Mouse (Mus musculus) liver, embryonic 13.5 days (tissue): ENCODE results near the gene Pea15a. TPM values are rescaled to one million over a fixed set of nuclear protein-coding genes. Genes with fewer than 3 reads are reported as not detected.

Source experiments
- ATAC-seq: fragments of 200-750 bp; cut with Nextera tagmentation; 2 replicates; pipeline ENCODE4 v1.8.0; 2017; ENCODE audit warnings: low read depth, mild to moderate bottlenecking, moderate number of reproducible peaks, moderate library complexity
- DNase-seq: peaks from one replicate; pipeline ENCODE4 v3.0.0; 2022
- H3K27ac ChIP-seq: fragments of 300-500 bp; sonication (generic); 2 replicates; pipeline ENCODE4 v1.5.1; 2015; ENCODE audit warnings: moderate library complexity, mild to moderate bottlenecking, inconsistent platforms
- H3K27me3 ChIP-seq: fragments of 300-500 bp; sonication (generic); 2 replicates; pipeline ENCODE4 v1.6.1; 2015; ENCODE audit warnings: mild to moderate bottlenecking, inconsistent platforms
- H3K36me3 ChIP-seq: fragments of 300-500 bp; sonication (generic); 2 replicates; pipeline ENCODE4 v1.6.1; 2015; ENCODE audit warnings: mild to moderate bottlenecking, inconsistent platforms
- H3K4me1 ChIP-seq: fragments of 300-500 bp; sonication (generic); replicated peaks from 2 replicates; pipeline ENCODE4 v1.6.1; 2015; ENCODE audit warnings: inconsistent platforms
- H3K4me2 ChIP-seq: fragments of 300-500 bp; sonication (generic); 2 replicates; pipeline ENCODE4 v1.6.1; 2015; ENCODE audit warnings: inconsistent platforms, mild to moderate bottlenecking, moderate library complexity
- H3K4me3 ChIP-seq: fragments of 300-500 bp; sonication (generic); replicated peaks from 2 replicates; pipeline ENCODE4 v1.5.1; 2015; ENCODE audit warnings: mild to moderate bottlenecking, inconsistent platforms
- H3K9ac ChIP-seq: fragments of 300-500 bp; sonication (generic); 2 replicates; pipeline ENCODE4 v1.6.1; 2015; ENCODE audit warnings: mild to moderate bottlenecking, inconsistent platforms
- H3K9me3 ChIP-seq: fragments of 300-500 bp; sonication (generic); replicated peaks from 2 replicates; pipeline ENCODE4 v1.6.1; 2016; ENCODE audit warnings: inconsistent platforms
- WGBS: fragments of 180-500 bp; shearing (Covaris S2); methylation state at CpG from one replicate; pipeline ENCODE4 v1.1.7; 2015; ENCODE audit not compliant: insufficient replicate concordance; 5-methylcytosine and 5-hydroxymethylcytosine counted together
- polyA plus RNA-seq: library from polyadenylated mRNA; unstranded; fragments of >200 nt; fragmentation: Nextera tagmentation; extraction: Ambion mirVana; gene quantifications from 2 replicates; pipeline ENCODE4 v1.2.1, GENCODE M21; 2015

Gene Pea15a
- polyA plus RNA-seq, 1 experiment from 2014 or later, result 20.9 TPM

DNA sequence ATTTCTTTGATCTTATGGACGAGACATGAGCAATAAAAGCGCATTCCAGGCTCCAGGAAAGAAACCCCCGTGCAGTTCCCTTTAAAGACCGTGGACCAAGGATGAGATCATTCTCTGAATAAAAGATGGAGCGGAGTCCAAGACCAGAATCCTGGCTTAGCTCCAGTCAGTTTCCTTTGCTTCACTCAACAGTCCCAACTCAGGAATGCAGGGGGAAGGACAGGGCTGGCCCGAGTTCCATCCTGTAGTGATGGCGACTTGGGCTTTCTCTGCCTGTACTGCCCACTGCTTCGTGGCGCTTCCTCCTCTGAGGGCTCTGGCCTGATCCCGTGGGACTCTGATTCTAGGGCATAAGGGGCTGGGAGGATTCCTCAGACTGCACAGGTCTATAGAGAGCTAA, 13.8 kb upstream of the Pea15a start:
- no peak overlapping the region for H3K4me2 ChIP-seq
- no peaks in the 10 kb centered on the region for H3K27me3 ChIP-seq
- no peaks in the 10 kb centered on the region for H3K9me3 ChIP-seq
- no peak overlapping the region for H3K9ac ChIP-seq
- H3K4me1 ChIP-seq, result peaks cover 9% of the 10 kb centered on the region
- H3K4me3 ChIP-seq, result no peak overlapping the region
- H3K27ac ChIP-seq, result no peak overlapping the region
- no peak for DNase-seq
- no peaks in the 10 kb centered on the region for H3K36me3 ChIP-seq
- ATAC-seq, result no peak
- 59% methylated on average over 10 of the region's 10 CpGs for WGBS

- DNase-seq (no peak), ATAC-seq (no peak)
- H3K4me1 ChIP-seq, result peaks cover 9% of the 10 kb centered on the region
- no peaks in the 10 kb centered on the region for H3K9me3 ChIP-seq
- H3K4me2 ChIP-seq, result no peak within 1 kb of the TSS
- no peaks in the 10 kb centered on the region for H3K27me3 ChIP-seq
- H3K4me3 ChIP-seq, result no peak within 1 kb of the TSS
- no peaks in the 10 kb centered on the region for H3K36me3 ChIP-seq
- H3K9ac ChIP-seq, result no peak within 1 kb of the TSS
- WGBS, result 77% methylated on average over 19 of the region's 19 CpGs
- H3K27ac ChIP-seq, result no peak within 1 kb of the TSS
Observed at GRCm38 (mm10) chr1:172219451-172220406, 13.1 kb upstream of the Pea15a start, which contains the start of gene Casq1. Gene Casq1, minus strand, starts transcription at chr1:172219868.

DNA sequence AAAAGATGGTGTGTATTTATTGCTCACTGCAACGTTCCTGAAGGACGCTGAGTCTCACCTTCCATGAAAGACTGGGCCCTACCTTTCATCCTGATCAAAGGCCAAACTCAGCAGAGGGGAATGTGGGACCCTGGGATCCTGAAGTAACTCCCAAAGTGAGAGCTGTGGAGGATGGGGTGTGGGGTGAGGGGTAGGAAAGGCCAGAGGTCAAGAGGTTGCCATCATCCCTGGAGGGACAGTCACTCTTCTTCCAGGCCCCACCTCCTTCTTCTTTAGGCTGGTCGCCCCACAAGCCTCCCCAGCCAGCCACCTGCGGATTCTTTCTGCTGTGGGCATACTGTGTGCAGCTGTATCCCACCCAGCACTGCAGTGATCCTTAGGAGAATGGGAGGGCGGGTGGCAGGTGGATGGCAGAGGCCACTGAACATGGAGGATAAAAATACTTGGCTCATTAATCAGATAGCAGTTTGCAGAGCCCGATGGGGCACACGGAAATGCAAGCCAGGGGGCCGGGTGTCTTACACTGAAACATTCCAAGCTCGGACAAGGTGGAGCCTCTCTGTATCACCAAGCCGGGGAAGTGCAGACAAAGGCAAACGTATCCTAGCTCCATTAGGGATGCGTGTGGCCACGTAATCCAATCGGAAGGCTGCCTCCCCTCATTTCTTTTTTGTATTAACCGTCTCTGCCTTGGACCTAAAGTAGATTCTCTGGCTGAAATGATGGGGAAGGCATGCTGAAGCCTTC, 11.7 kb upstream of the Pea15a start:
- H3K27me3 ChIP-seq, result no peaks in the 10 kb centered on the region

DNA sequence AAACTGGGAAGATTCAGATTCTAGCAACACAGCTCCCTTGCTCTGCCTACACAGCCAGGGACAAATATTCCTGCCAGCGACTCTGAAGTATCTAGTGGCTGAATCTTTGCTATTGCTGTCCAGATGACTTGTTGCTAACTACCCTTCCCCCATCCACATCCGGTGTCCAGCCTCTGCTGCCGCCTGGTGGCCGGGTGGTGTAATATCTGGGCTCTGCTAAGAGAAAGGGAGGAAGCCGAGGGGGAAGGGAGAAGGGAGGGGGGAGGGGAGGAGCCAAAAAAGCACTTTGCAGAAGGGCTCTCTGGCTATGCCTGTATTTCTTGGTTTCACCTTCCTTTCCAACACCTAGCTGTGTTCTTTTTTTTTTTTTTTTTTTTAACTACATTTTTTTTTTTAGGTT, 10.5 kb upstream of the Pea15a start:
- H3K4me2 ChIP-seq, result peak overlapping the region; percentile 52; the same call in 1 of the 2 replicates
- no peaks in the 10 kb centered on the region for H3K9me3 ChIP-seq
- WGBS, result 0% methylated on average over 5 of the region's 5 CpGs
- peak; percentile 77 for DNase-seq
- H3K36me3 ChIP-seq, result no peaks in the 10 kb centered on the region
- peaks cover 9% of the 10 kb centered on the region for H3K4me1 ChIP-seq
- 0 out of 2 replicates have a peak overlapping the region, but pooled peaks have one; percentile 8 for H3K27ac ChIP-seq
- ATAC-seq, result peak; percentile 72
- H3K9ac ChIP-seq, result peak overlapping the region; percentile 19; the same call in 1 of the 2 replicates
- H3K4me3 ChIP-seq, result peak overlapping the region; percentile 31
- H3K27me3 ChIP-seq, result no peaks in the 10 kb centered on the region

More for the DNA sequence above, 11.7 kb upstream of the Pea15a start:
- Histone ChIP-seq H3K9me3 (no peaks in the 10 kb centered on the region), H3K9ac (no peak overlapping the region), H3K27ac (no peak overlapping the region), H3K4me3 (no peak overlapping the region), H3K4me2 (no peak overlapping the region), H3K4me1 (peaks cover 9% of the 10 kb centered on the region), H3K36me3 (no peaks in the 10 kb centered on the region)
- WGBS, result 71% methylated on average over 15 of the region's 15 CpGs
- no peak for ATAC-seq
- DNase-seq, result no peak

GRCm38 (mm10) chr1:172214748-172215147, 8.1 kb upstream of the Pea15a start:
- Histone ChIP-seq H3K9ac (no peak overlapping the region), H3K4me3 (no peak overlapping the region), H3K4me1 (peaks cover 9% of the 10 kb centered on the region), H3K9me3 (no peaks in the 10 kb centered on the region), H3K4me2 (no peak overlapping the region), H3K27ac (no peak overlapping the region), H3K27me3 (no peaks in the 10 kb centered on the region), H3K36me3 (no peaks in the 10 kb centered on the region)
- 39% methylated on average over 3 of the region's 3 CpGs for WGBS
- ATAC-seq, result no peak
- DNase-seq, result no peak

DNA sequence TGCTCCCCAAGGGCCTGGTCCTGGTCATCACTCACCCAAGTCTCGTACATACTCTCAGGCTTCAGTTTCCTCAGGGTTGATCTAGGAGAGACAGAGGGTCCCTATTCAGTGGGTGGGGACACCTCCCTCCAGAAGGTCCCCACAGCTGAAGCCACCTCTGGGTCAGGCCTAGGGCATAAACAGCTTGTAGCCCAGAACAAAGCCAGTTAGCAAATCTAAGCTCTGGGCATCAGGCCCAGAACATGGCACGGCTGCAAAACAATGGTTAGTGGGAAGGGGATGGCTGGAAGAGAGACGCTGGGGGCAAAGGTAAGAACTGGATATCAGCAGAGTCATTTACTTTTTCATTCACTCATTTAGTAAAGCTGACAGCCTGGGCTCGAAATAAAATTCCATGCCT, 7.2 kb upstream of the Pea15a start:
- 68% methylated on average over 4 of the region's 4 CpGs for WGBS
- H3K4me3 ChIP-seq, result no peak overlapping the region
- H3K9me3 ChIP-seq, result no peaks in the 10 kb centered on the region
- ATAC-seq (no peak), DNase-seq (no peak)
- H3K9ac ChIP-seq, result no peak overlapping the region
- H3K27ac ChIP-seq, result no peak overlapping the region
- no peaks in the 10 kb centered on the region for H3K36me3 ChIP-seq
- H3K4me2 ChIP-seq, result no peak overlapping the region
- H3K27me3 ChIP-seq, result no peaks in the 10 kb centered on the region
- peaks cover 9% of the 10 kb centered on the region for H3K4me1 ChIP-seq

- ATAC-seq, result no peak
- Histone ChIP-seq H3K4me1 (peaks cover 9% of the 10 kb centered on the region), H3K27ac (no peak overlapping the region), H3K4me2 (no peak overlapping the region), H3K36me3 (no peaks in the 10 kb centered on the region), H3K9me3 (no peaks in the 10 kb centered on the region), H3K9ac (no peak overlapping the region), H3K4me3 (no peak overlapping the region), H3K27me3 (no peaks in the 10 kb centered on the region)
- WGBS, result 45% methylated on average over 5 of the region's 5 CpGs
- DNase-seq, result no peak
Observed at GRCm38 (mm10) chr1:172212776-172213175, 6.2 kb upstream of the Pea15a start.

- no peak overlapping the region for H3K27ac ChIP-seq
- peak overlapping the region; percentile 72 for H3K4me2 ChIP-seq
- peaks cover 53% of the 10 kb centered on the region for H3K4me1 ChIP-seq
- ATAC-seq, result no peak
- no peak overlapping the region for H3K9ac ChIP-seq
- H3K4me3 ChIP-seq, result no peak overlapping the region
- no peak for DNase-seq
- 38% methylated on average over 7 of the region's 7 CpGs for WGBS
- H3K27me3 ChIP-seq, result peaks cover 17% of the 10 kb centered on the region
- H3K36me3 ChIP-seq, result no peaks in the 10 kb centered on the region
- no peaks in the 10 kb centered on the region for H3K9me3 ChIP-seq
Observed at GRCm38 (mm10) chr1:172207111-172207584, 544 bp upstream of the Pea15a start.

DNA sequence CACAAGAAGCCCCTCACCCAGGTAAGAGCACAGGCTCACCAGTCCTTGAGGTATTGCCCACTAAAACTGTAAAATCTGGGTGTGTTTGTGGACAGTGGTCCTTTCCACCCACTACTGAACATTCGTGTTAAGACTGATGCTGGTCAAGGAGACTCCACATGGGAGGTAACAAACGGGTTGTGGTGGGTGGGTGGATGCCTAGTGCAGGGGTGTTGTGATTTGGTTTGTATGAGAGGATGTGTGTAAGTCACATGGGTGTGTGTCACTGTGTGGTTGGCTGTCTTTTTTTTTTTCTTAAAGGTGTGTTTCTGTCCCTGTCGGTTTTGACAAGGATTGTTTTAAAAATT, 890 bp downstream of the Pea15a start:
- H3K36me3 ChIP-seq, result peaks cover 10% of the 10 kb centered on the region
- H3K4me3 ChIP-seq, result peak overlapping the region; percentile 58
- ATAC-seq (no peak), DNase-seq (no peak)
- no peaks in the 10 kb centered on the region for H3K9me3 ChIP-seq
- H3K27me3 ChIP-seq, result peaks cover 17% of the 10 kb centered on the region
- WGBS, result 18% methylated on average over 3 of the region's 3 CpGs
- no peak overlapping the region for H3K27ac ChIP-seq
- H3K4me1 ChIP-seq, result peaks cover 59% of the 10 kb centered on the region
- peak overlapping the region; percentile 69 for H3K9ac ChIP-seq
- peak overlapping the region; percentile 72 for H3K4me2 ChIP-seq

DNA sequence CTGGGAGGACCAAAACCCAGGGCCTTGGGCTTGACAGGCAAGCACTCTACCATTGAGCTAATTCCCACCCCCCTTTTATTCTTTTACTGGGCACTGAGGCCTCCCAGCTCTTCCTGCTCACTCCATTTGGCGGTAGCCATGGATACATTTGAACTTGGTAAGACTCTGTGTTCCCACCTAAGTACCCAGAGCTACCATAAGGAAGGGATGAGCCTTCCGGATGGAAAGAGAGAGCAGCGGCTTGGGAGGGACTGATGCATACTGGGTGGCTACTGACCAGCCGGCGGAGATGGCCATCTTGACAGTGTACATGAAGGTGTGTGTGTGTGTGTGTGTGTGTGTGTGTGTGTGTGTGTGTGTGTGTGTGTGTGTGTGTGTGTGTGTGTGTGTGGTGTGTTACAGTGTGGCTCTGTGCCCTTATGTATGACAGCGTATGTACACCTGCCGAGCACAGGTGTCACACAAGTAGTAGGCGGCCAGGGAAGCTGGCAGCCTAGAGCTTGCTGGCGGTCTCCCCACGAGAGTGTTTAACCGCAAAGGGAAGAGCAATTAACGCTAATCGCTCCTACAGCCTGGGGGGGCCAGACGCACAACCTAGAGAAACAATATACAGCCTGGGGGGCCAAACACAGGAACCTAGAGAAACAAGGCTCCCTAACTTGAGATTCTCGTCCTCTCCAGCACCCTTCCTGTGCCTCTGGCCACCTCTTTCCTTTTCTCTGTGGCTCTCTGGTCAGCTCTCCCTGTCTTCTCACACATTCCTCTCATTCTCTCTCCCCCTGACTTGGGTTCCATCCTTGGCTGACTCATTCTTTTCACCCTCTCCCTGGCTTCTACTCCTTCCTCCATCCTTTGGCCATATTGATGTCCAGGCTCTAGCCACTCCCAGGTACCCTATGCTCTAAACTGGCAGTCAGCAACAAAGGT, 1.5 kb downstream of the Pea15a start:
- H3K4me3 ChIP-seq, result peak overlapping the region; percentile 58; the same call in 1 of the 2 replicates
- peak overlapping the region; percentile 69; the same call in 1 of the 2 replicates for H3K9ac ChIP-seq
- peaks cover 17% of the 10 kb centered on the region for H3K27me3 ChIP-seq
- 63% methylated on average over 15 of the region's 15 CpGs for WGBS
- ATAC-seq (no peak), DNase-seq (no peak)
- H3K36me3 ChIP-seq, result peaks cover 16% of the 10 kb centered on the region
- peak overlapping the region; percentile 72 for H3K4me2 ChIP-seq
- H3K27ac ChIP-seq, result 0 out of 2 replicates have a peak overlapping the region, but pooled peaks have one; percentile 19
- peaks cover 59% of the 10 kb centered on the region for H3K4me1 ChIP-seq
- no peaks in the 10 kb centered on the region for H3K9me3 ChIP-seq
